Mouse (Mus musculus) cerebellum, postnatal 14 days (tissue): ENCODE results near the gene Il20ra.
"Not testable (repeated sequence)": the region's sequence is repeated elsewhere in the genome, so short reads cannot be mapped to it uniquely, and the experiment has no call there.

Source experiments
- DNase-seq, 2 experiments: peaks; one replicate each; pipeline ENCODE4 v3.0.0; 2021; ENCODE audit warnings: mixed read lengths in 2 of 2

Gene Il20ra

GRCm38 (mm10) chr10:19712421-19712836 is at the start of gene Il20ra:
Il20ra (plus strand) TSS chr10:19712570.
- peak; percentile 48 to 51 for DNase-seq

- peak; percentile 6 to 22 for DNase-seq
These were observed 43.4 kb upstream of the Il20ra start for GRCm38 (mm10) chr10:19668973-19669372.

- no peak for DNase-seq
These were observed 40.4 kb upstream of the Il20ra start for GRCm38 (mm10) chr10:19672015-19672414.

- no peak for DNase-seq
These were observed 39.2 kb upstream of the Il20ra start for GRCm38 (mm10) chr10:19673146-19673545.

- no peak for DNase-seq
These were observed 24.7 kb upstream of the Il20ra start for GRCm38 (mm10) chr10:19687686-19688085.

- no peak for DNase-seq
These were observed 21.1 kb upstream of the Il20ra start for GRCm38 (mm10) chr10:19691287-19691686.

GRCm38 (mm10) chr10:19691771-19692170 is 20.6 kb upstream of the Il20ra start:
- DNase-seq: no peak

GRCm38 (mm10) chr10:19692332-19692731 is 20.0 kb upstream of the Il20ra start:
- no peak for DNase-seq

GRCm38 (mm10) chr10:19692988-19693387 is 19.4 kb upstream of the Il20ra start:
- DNase-seq: peak; percentile 36 to 41

- peak; percentile 15 to 27 for DNase-seq
These were observed 18.7 kb upstream of the Il20ra start for GRCm38 (mm10) chr10:19693629-19694028.

GRCm38 (mm10) chr10:19699331-19699730 is 13.0 kb upstream of the Il20ra start:
- DNase-seq: no peak

GRCm38 (mm10) chr10:19704445-19704844 is 7.9 kb upstream of the Il20ra start:
- no peak for DNase-seq

- DNase-seq: no peak
These were observed 4.6 kb upstream of the Il20ra start for GRCm38 (mm10) chr10:19707768-19708167.

- peak; percentile 45 to 70 for DNase-seq
These were observed 3.9 kb upstream of the Il20ra start for GRCm38 (mm10) chr10:19708277-19709070.

GRCm38 (mm10) chr10:19711020-19711419 is 1.4 kb upstream of the Il20ra start:
- peak; percentile 8 to 13 for DNase-seq

- DNase-seq: peak; percentile 34 to 67
These were observed 709 bp upstream of the Il20ra start for GRCm38 (mm10) chr10:19711551-19712171.

- DNase-seq: no peak
These were observed 6.3 kb downstream of the Il20ra start for GRCm38 (mm10) chr10:19718627-19719026.

- no peak for DNase-seq
These were observed 9.9 kb downstream of the Il20ra start for GRCm38 (mm10) chr10:19722320-19722719.

- no peak for DNase-seq
These were observed 11.9 kb downstream of the Il20ra start for GRCm38 (mm10) chr10:19724158-19724832.

- not testable (repeated sequence) for DNase-seq
These were observed 26.1 kb downstream of the Il20ra start for GRCm38 (mm10) chr10:19738442-19738841.

GRCm38 (mm10) chr10:19745662-19746061 is 33.3 kb downstream of the Il20ra start:
- DNase-seq: no peak

- no peak for DNase-seq
These were observed 33.8 kb downstream of the Il20ra start for GRCm38 (mm10) chr10:19746156-19746555.

- no peak for DNase-seq
These were observed 35.3 kb downstream of the Il20ra start for GRCm38 (mm10) chr10:19747661-19748060.

GRCm38 (mm10) chr10:19765459-19765858 is 53.1 kb downstream of the Il20ra start:
- DNase-seq: no peak
